Mouse (Mus musculus): ENCODE results near the gene Txk. TPM values are rescaled to one million over a fixed set of nuclear protein-coding genes. Genes with fewer than 3 reads are reported as not detected.

Txk gene
- polyA plus RNA-seq, 1 experiment from 2014 or later, result 0.39 TPM

GRCm38 (mm10) chr5:72757155-72757773 lies 4.7 kb upstream of the Txk start:
- no peak for ATAC-seq
- Histone ChIP-seq H3K27me3 (replicated peaks; ENCODE audit: control insufficient read depth, insufficient read depth, low read length) (no peaks in the 10 kb centered on the region), H3K9ac (ENCODE audit: low read depth, low read length) (no peak overlapping the region), H3K4me2 (replicated peaks; ENCODE audit: low read depth) (no peak overlapping the region), H3K4me3 (ENCODE audit: low read depth, low read length) (no peak overlapping the region), H3K27ac (ENCODE audit: low read depth, low read length) (no peak overlapping the region), H3K4me1 (replicated peaks; ENCODE audit: control insufficient read depth, insufficient read depth, low read length) (no peaks in the 10 kb centered on the region), H3K9me3 (ENCODE audit: control insufficient read depth) (no peaks in the 10 kb centered on the region), H3K36me3 (ENCODE audit: control insufficient read depth, insufficient read depth) (peaks cover 6% of the 10 kb centered on the region)
- TF ChIP-seq CTCF (IDR thresholded peaks at IDR 0.05; ENCODE audit: low read depth), result no peak
- 79% methylated on average over 18 of the region's 18 CpGs for WGBS

GRCm38 (mm10) chr5:72755941-72756340 lies 3.4 kb upstream of the Txk start:
- WGBS, result 91% methylated on average over 8 of the region's 8 CpGs

DNA sequence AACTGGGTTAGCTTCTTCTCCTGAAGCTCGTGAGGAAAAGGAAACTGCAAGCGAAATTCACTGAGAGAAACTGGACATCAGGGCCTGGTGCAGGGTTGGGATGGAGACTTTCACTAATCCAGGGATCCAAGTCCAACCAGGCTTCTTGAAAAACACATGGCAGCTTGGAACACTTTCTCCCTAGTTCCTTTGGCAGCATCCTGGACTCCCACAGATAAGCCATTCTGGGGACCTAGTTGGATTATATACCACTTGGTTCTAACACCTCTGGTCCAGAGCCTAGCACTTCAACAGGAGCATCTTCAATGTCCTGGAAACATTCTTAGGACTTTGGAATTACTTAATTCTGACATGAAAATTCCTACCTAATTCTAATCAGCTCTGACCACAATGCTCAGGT lies 2.5 kb upstream of the Txk start:
- Histone ChIP-seq H3K9me3 (ENCODE audit: control insufficient read depth) (no peaks in the 10 kb centered on the region), H3K27me3 (replicated peaks; ENCODE audit: control insufficient read depth, insufficient read depth, low read length) (no peaks in the 10 kb centered on the region), H3K4me3 (ENCODE audit: low read depth, low read length) (no peak overlapping the region), H3K9ac (ENCODE audit: low read depth, low read length) (no peak overlapping the region), H3K36me3 (ENCODE audit: control insufficient read depth, insufficient read depth) (peaks cover 4% of the 10 kb centered on the region), H3K27ac (ENCODE audit: low read depth, low read length) (no peak overlapping the region), H3K4me2 (replicated peaks; ENCODE audit: low read depth) (no peak overlapping the region), H3K4me1 (replicated peaks; ENCODE audit: control insufficient read depth, insufficient read depth, low read length) (no peaks in the 10 kb centered on the region)
- 88% methylated on average over 2 of the region's 2 CpGs for WGBS
- TF ChIP-seq CTCF (IDR thresholded peaks at IDR 0.05; ENCODE audit: low read depth), result no peak
- no peak for ATAC-seq

More at GRCm38 (mm10) chr5:72755941-72756340, 3.4 kb upstream of the Txk start:
- TF ChIP-seq CTCF (IDR thresholded peaks at IDR 0.05; ENCODE audit: low read depth), result no peak
- Histone ChIP-seq H3K9me3 (ENCODE audit: control insufficient read depth) (no peaks in the 10 kb centered on the region), H3K4me3 (ENCODE audit: low read depth, low read length) (no peak overlapping the region), H3K9ac (ENCODE audit: low read depth, low read length) (no peak overlapping the region), H3K4me2 (replicated peaks; ENCODE audit: low read depth) (no peak overlapping the region), H3K27me3 (replicated peaks; ENCODE audit: control insufficient read depth, insufficient read depth, low read length) (no peaks in the 10 kb centered on the region), H3K36me3 (ENCODE audit: control insufficient read depth, insufficient read depth) (peaks cover 4% of the 10 kb centered on the region), H3K4me1 (replicated peaks; ENCODE audit: control insufficient read depth, insufficient read depth, low read length) (no peaks in the 10 kb centered on the region), H3K27ac (ENCODE audit: low read depth, low read length) (no peak overlapping the region)
- no peak for ATAC-seq

DNA sequence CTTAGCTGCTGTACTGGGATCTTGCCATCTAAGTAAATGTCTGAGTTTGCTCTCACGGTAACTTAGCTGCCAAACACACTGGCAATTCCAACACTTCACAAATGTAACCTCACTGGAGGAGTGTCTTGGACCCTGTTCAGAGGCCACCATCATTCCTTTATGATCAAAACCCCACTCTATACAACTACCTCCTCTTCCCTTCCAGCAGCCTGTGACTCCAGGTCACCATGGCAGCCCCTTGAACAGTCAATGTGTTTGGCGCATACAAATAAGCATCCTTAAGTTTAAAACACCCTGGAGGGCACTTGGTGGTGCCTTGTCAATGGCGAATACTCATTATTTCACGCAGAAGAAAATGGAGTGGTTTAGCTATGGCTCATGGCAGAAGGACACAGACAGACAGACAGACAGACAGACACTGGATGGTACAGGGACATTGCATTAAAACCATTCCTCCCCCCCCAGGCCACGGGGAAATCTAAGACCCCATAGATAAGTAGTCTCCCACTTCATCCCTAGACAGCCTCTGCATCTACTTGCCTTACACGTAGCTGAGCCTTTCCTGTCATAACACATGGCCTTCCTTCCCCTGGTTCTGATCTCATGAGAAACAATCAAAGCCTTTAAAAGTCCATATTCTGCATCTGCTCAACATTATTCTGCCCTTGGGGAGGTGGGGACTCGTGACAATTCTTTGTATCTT lies 1.4 kb downstream of the Txk start:
- no peaks in the 10 kb centered on the region for H3K9me3 ChIP-seq (ENCODE audit: control insufficient read depth)
- ATAC-seq, result no peak
- H3K36me3 ChIP-seq (ENCODE audit: control insufficient read depth, insufficient read depth), result 0 out of 2 replicates have a peak, but pooled peaks cover 4% of the 10 kb centered on the region
- H3K27me3 ChIP-seq (replicated peaks; ENCODE audit: control insufficient read depth, insufficient read depth, low read length), result no peaks in the 10 kb centered on the region
- H3K4me2 ChIP-seq (replicated peaks; ENCODE audit: low read depth), result no peak overlapping the region
- H3K4me3 ChIP-seq (ENCODE audit: low read depth, low read length), result no peak overlapping the region
- H3K9ac ChIP-seq (ENCODE audit: low read depth, low read length), result no peak overlapping the region
- no peak for TF ChIP-seq CTCF (IDR thresholded peaks at IDR 0.05; ENCODE audit: low read depth)
- H3K27ac ChIP-seq (ENCODE audit: low read depth, low read length), result no peak overlapping the region
- no peaks in the 10 kb centered on the region for H3K4me1 ChIP-seq (replicated peaks; ENCODE audit: control insufficient read depth, insufficient read depth, low read length)
- 91% methylated on average over 7 of the region's 7 CpGs for WGBS

DNA sequence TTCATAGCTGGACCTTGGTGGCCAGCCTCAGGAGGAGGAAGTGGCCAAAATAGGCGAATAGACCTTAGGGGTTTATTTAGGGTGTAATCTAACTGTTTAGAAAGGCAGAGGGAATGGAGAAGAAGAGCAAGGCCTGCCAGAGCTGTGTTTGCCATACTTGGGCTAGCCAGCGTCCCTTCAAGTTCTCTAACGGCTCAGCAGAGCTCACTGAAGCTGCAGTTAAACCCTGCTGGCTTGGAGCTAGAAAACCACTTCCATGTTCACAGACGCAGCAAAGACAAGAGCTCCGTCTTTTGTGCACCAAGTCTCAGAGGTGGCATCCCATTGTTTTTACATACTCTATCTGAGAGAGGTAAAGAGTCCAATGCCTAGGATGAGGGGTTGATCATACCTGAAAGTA lies 2.4 kb downstream of the Txk start:
- H3K4me1 ChIP-seq (replicated peaks; ENCODE audit: control insufficient read depth, insufficient read depth, low read length), result no peaks in the 10 kb centered on the region
- no peak overlapping the region for H3K4me2 ChIP-seq (replicated peaks; ENCODE audit: low read depth)
- WGBS, result 89% methylated on average over 5 of the region's 5 CpGs
- 0 out of 2 replicates have a peak, but pooled peaks cover 2% of the 10 kb centered on the region for H3K36me3 ChIP-seq (ENCODE audit: control insufficient read depth, insufficient read depth)
- no peak for ATAC-seq
- no peaks in the 10 kb centered on the region for H3K9me3 ChIP-seq (ENCODE audit: control insufficient read depth)
- H3K27me3 ChIP-seq (replicated peaks; ENCODE audit: control insufficient read depth, insufficient read depth, low read length), result no peaks in the 10 kb centered on the region
- no peak overlapping the region for H3K4me3 ChIP-seq (ENCODE audit: low read depth, low read length)
- TF ChIP-seq CTCF (IDR thresholded peaks at IDR 0.05; ENCODE audit: low read depth), result no peak
- no peak overlapping the region for H3K27ac ChIP-seq (ENCODE audit: low read depth, low read length)
- H3K9ac ChIP-seq (ENCODE audit: low read depth, low read length), result no peak overlapping the region

- Histone ChIP-seq H3K27me3 (replicated peaks; ENCODE audit: control insufficient read depth, insufficient read depth, low read length) (no peaks in the 10 kb centered on the region), H3K4me2 (replicated peaks; ENCODE audit: low read depth) (no peak overlapping the region), H3K27ac (ENCODE audit: low read depth, low read length) (no peak overlapping the region; the same call in 1 of the 2 replicates), H3K4me3 (ENCODE audit: low read depth, low read length) (no peak overlapping the region), H3K36me3 (ENCODE audit: control insufficient read depth, insufficient read depth) (no peaks in the 10 kb centered on the region), H3K9me3 (ENCODE audit: control insufficient read depth) (no peaks in the 10 kb centered on the region), H3K9ac (ENCODE audit: low read depth, low read length) (no peak overlapping the region), H3K4me1 (replicated peaks; ENCODE audit: control insufficient read depth, insufficient read depth, low read length) (no peaks in the 10 kb centered on the region)
- no peak for TF ChIP-seq CTCF (IDR thresholded peaks at IDR 0.05; ENCODE audit: low read depth)
- WGBS, result 51% methylated on average over 7 of the region's 7 CpGs
- ATAC-seq, result peak; percentile 83
Measured at GRCm38 (mm10) chr5:72748659-72749265, 3.8 kb downstream of the Txk start.

All from intestine, postnatal 0 days (tissue).